Mouse (Mus musculus) layer of hippocampus, adult 6 months (tissue): Measurements from ENCODE around the gene Gm4450. TPM values are rescaled to one million over a fixed set of nuclear protein-coding genes. Genes with fewer than 3 reads are reported as not detected.

Source experiments
- long read RNA-seq, 2 experiments: library from polyadenylated mRNA; unstranded; transcript quantifications; one replicate each; pipeline ENCODE4 v2.0.0; 2019 to 2020
- polyA plus RNA-seq: library from polyadenylated mRNA; unstranded; fragments of <200 nt; fragmentation: Nextera tagmentation; gene quantifications from 2 replicates; pipeline ENCODE4 v1.2.3, GENCODE M21; 2021

The Gm4450 gene
- not detected in 2 replicates for polyA plus RNA-seq
- long read RNA-seq, experiment 1, result 0 reads
- long read RNA-seq, experiment 2, result 0 reads

GRCm38 (mm10) chr3:98457026-98457425, at the start of gene Gm4450:
Gene Gm4450, minus strand, starts transcription at chr3:98457126.

Other genes starting within 250 kb of the Gm4450 start
- gene Reg4, start 235.0 kb downstream of the Gm4450 start, polyA plus RNA-seq, result not detected in 2 replicates
- 5.4 and 6.3 TPM in 2 replicates for gene Hmgcs2, start 176.7 kb downstream of the Gm4450 start, polyA plus RNA-seq
- gene Phgdh, start 117.1 kb downstream of the Gm4450 start, polyA plus RNA-seq, result 139 and 162 TPM in 2 replicates
- 7.5 and 8.6 TPM in 2 replicates for gene Zfp697, start 74.7 kb downstream of the Gm4450 start, polyA plus RNA-seq
- gene Hsd3b4, start 53.4 kb upstream of the Gm4450 start, polyA plus RNA-seq, result not detected in 2 replicates
- gene Gm10681, start 131.7 kb upstream of the Gm4450 start, polyA plus RNA-seq, result not detected in 2 replicates
- not detected in 2 replicates for gene Hsd3b5, start 173.1 kb upstream of the Gm4450 start, polyA plus RNA-seq